Comparison of ENCODE assay signal across 11 mouse cellular contexts in genomic region chr10:18445603-18446358, GRCm38 (mm10).
DNase-seq lines count a peak whose midpoint lies in the region; ATAC-seq lines count a peak whose summit lies in the region.
"Had no signal": no experiment of that assay in that cellular context is flagged by ENCODE, and none has a peak within 500 bp of the region (broad histone marks: within the 10 kb centered on the region; RNA-seq: fewer than 3 reads in every experiment).

No protein-coding gene starts in this region.

- no peaks in the 10 kb centered on the region for H3K27me3 ChIP-seq in heart, embryonic 12.5 days (replicated peaks)
- H3K27me3 ChIP-seq in forebrain, embryonic 11.5 days (ENCODE audit: control insufficient read depth, insufficient read depth, low read length) = no peaks in the 10 kb centered on the region
- no peaks in the 10 kb centered on the region for H3K27me3 ChIP-seq in midbrain, embryonic 11.5 days (ENCODE audit: control insufficient read depth, insufficient read depth, low read length)

- DNase-seq in heart, adult 9 months (ENCODE audit: low spot score in 2 of 2) = no peak
- DNase-seq in ES-CJ7 (ENCODE audit: low read depth, low spot score) = peak; percentile 50
- DNase-seq in forebrain, embryonic 11.5 days (ENCODE audit: low spot score) = no peak
- peak; percentile 90 for DNase-seq in midbrain, embryonic 11.5 days (ENCODE audit: low spot score, missing footprints)
- DNase-seq in thymus, postnatal 36 days = no peak
- no peak for DNase-seq in thymus, postnatal 4 days
- DNase-seq: gastrocnemius, postnatal 36 days; kidney, postnatal 14 days; thymus, adult 18-20 months had no signal

- H3K9ac ChIP-seq in heart, embryonic 12.5 days = peak overlapping the region; percentile 56
- no peak overlapping the region for H3K9ac ChIP-seq in forebrain, embryonic 11.5 days (ENCODE audit: low read length)
- no peak overlapping the region for H3K9ac ChIP-seq in midbrain, embryonic 11.5 days (ENCODE audit: low read length)

- peaks cover 55% of the 10 kb centered on the region for H3K4me1 ChIP-seq in heart, embryonic 12.5 days (replicated peaks)
- peaks cover 14% of the 10 kb centered on the region; the same call in 1 of the 2 replicates for H3K4me1 ChIP-seq in forebrain, embryonic 11.5 days (replicated peaks; ENCODE audit: control insufficient read depth, insufficient read depth, low read length)
- peaks cover 18% of the 10 kb centered on the region for H3K4me1 ChIP-seq in midbrain, embryonic 11.5 days (ENCODE audit: control insufficient read depth, insufficient read depth, low read length)

- peak overlapping the region; percentile 56 for H3K4me2 ChIP-seq in heart, embryonic 12.5 days
- H3K4me2 ChIP-seq in forebrain, embryonic 11.5 days (ENCODE audit: low read depth, low read length, severe bottlenecking) = peak overlapping the region; percentile 21; the same call in 1 of the 2 replicates
- peak overlapping the region; percentile 4; the same call in 1 of the 2 replicates for H3K4me2 ChIP-seq in midbrain, embryonic 11.5 days

- no peak overlapping the region for H3K4me3 ChIP-seq in heart, embryonic 12.5 days
- H3K4me3 ChIP-seq in forebrain, embryonic 11.5 days (ENCODE audit: low read depth, low read length) = no peak overlapping the region
- no peak overlapping the region for H3K4me3 ChIP-seq in midbrain, embryonic 11.5 days (ENCODE audit: low read depth, low read length)

- H3K27ac ChIP-seq in heart, embryonic 12.5 days (ENCODE audit: poor library complexity, severe bottlenecking) = peak overlapping the region; percentile 99
- H3K27ac ChIP-seq in forebrain, embryonic 11.5 days (ENCODE audit: low read depth, low read length) = peak overlapping the region; percentile 25; the same call in 1 of the 2 replicates
- peak overlapping the region; percentile 12; the same call in 1 of the 2 replicates for H3K27ac ChIP-seq in midbrain, embryonic 11.5 days (ENCODE audit: low read depth, low read length)

- ATAC-seq in heart, embryonic 12.5 days (ENCODE audit: insufficient number of reproducible peaks, low FRiP score) = no peak
- ATAC-seq in forebrain, embryonic 11.5 days (replicated peaks; ENCODE audit: low FRiP score) = peak; percentile 83
- ATAC-seq in midbrain, embryonic 11.5 days (ENCODE audit: low FRiP score) = peak; percentile 86
- no peak for ATAC-seq in cerebellum, adult (ENCODE audit: insufficient number of reproducible peaks, low FRiP score, low TSS enrichment)

- H3K36me3 ChIP-seq in heart, embryonic 12.5 days = no peaks in the 10 kb centered on the region
- no peaks in the 10 kb centered on the region for H3K36me3 ChIP-seq in forebrain, embryonic 11.5 days (ENCODE audit: control insufficient read depth, insufficient read depth, low read length)
- H3K36me3 ChIP-seq in midbrain, embryonic 11.5 days (ENCODE audit: control insufficient read depth, insufficient read depth, low read length) = no peaks in the 10 kb centered on the region

- no peaks in the 10 kb centered on the region for H3K9me3 ChIP-seq in heart, embryonic 12.5 days (replicated peaks)
- no peaks in the 10 kb centered on the region for H3K9me3 ChIP-seq in forebrain, embryonic 11.5 days (ENCODE audit: control insufficient read depth, low read length)
- H3K9me3 ChIP-seq in midbrain, embryonic 11.5 days (ENCODE audit: control insufficient read depth, low read length) = no peaks in the 10 kb centered on the region

- 32% methylated on average over 6 of the region's 6 CpGs for WGBS in heart, embryonic 12.5 days
- 17% methylated on average over 6 of the region's 6 CpGs for WGBS in forebrain, embryonic 11.5 days
- WGBS in midbrain, embryonic 11.5 days = 13% methylated on average over 6 of the region's 6 CpGs

Comparison
In these comparisons a context has a peak if more than half of its experiments do, and no peak if none do; other contexts are left out.
1. ATAC-seq: peak in forebrain, embryonic 11.5 days (single experiment) and midbrain, embryonic 11.5 days (single experiment); none in heart, embryonic 12.5 days (single experiment) and cerebellum, adult (single experiment).
2. H3K27ac ChIP-seq: peak in every context shown above with its lines; median percentile 99 in heart, embryonic 12.5 days; 25 in forebrain, embryonic 11.5 days; 12 in midbrain, embryonic 11.5 days.
3. H3K4me2 ChIP-seq: peak in every context shown above with its lines; median percentile 56 in heart, embryonic 12.5 days; 21 in forebrain, embryonic 11.5 days; 4 in midbrain, embryonic 11.5 days.
4. DNase-seq: peak in ES-CJ7 (single experiment) and midbrain, embryonic 11.5 days (single experiment); none in heart, adult 9 months (0 of 2), forebrain, embryonic 11.5 days (single experiment), thymus, postnatal 36 days (0 of 2) and thymus, postnatal 4 days (single experiment).